ENCODE assay signal across 8 mouse cellular contexts in the genomic region with DNA sequence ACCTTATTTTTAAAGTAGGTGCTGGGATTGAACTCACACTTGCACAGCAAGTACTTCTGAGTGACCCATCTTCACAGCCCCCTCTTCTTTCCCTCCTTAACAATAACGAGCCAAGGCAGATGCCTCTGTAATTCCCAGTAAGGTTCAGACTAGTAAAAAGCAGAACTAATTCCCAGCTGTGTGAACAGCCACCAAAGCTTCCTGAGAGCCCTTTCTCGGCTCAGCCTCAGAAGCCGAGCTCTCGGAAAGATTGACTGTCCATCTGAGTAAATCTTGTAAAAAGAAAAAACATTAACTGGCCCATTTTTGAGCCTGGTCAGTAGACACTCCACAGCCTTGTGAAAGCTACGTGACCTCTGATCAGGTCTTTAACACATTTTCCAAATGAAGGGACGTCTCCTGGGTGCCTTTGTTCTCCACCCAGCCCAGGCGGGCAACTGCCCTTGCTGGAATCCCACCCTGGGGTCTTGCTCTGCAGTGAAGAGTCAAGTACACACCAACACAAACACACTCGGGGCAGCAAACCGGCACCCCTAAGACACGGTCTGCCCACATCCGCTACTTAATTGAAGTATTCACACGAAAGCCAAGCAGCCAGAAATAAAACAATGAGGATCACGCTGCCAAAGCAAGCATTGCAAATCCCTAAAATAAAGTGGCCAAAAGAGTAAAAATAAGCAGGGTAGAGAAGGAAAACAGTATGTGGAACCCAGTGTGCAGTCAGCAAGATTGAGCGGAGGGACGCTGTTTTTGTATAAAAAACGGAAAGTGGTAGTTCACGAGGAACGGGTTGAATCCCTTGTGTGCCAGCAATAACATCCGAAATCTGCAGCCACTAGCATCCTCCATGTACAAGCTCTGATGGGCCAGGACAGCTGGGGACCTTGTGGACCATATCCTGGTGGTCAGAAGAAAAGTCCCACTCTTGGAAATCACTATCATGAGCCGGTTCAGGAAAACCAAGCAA.
DNase-seq lines count a peak whose midpoint lies in the region; ATAC-seq and TF ChIP-seq lines count a peak whose summit lies in the region.

No protein-coding gene starts in this region.

- WGBS in lung, embryonic 15.5 days, result 55% methylated on average over 20 of the region's 20 CpGs
- 15% methylated on average over 20 of the region's 20 CpGs for WGBS in heart, adult 2 months
- WGBS in limb, embryonic 12.5 days, result 50% methylated on average over 20 of the region's 20 CpGs
- 75% methylated on average over 20 of the region's 20 CpGs for WGBS in small intestine, adult 2 months

- TF ChIP-seq POLR2A in heart, adult 2 months (IDR thresholded peaks at IDR 0.05; ENCODE audit: insufficient read depth, low read depth, low read length), result no peak
- TF ChIP-seq POLR2A in small intestine, adult 2 months (IDR thresholded peaks at IDR 0.05; ENCODE audit: low read depth, low read length), result no peak

- no peak overlapping the region for H3K4me3 ChIP-seq in lung, embryonic 15.5 days
- H3K4me3 ChIP-seq in heart, adult 2 months, result peak overlapping the region; percentile 20
- no peak overlapping the region for H3K4me3 ChIP-seq in limb, embryonic 12.5 days (replicated peaks)
- no peak overlapping the region for H3K4me3 ChIP-seq in small intestine, adult 2 months (ENCODE audit: low read depth, low read length)

- peaks cover 85% of the 10 kb centered on the region for H3K4me1 ChIP-seq in lung, embryonic 15.5 days
- H3K4me1 ChIP-seq in heart, adult 2 months (ENCODE audit: control insufficient read depth, insufficient read depth, low read length), result peaks cover 30% of the 10 kb centered on the region
- H3K4me1 ChIP-seq in limb, embryonic 12.5 days (replicated peaks), result peaks cover 53% of the 10 kb centered on the region
- H3K4me1 ChIP-seq in small intestine, adult 2 months (ENCODE audit: control insufficient read depth, insufficient read depth, insufficient read length, low read length), result peaks cover 17% of the 10 kb centered on the region

- peak overlapping the region; percentile 3; the same call in 1 of the 2 replicates for H3K27ac ChIP-seq in lung, embryonic 15.5 days
- peak overlapping the region; percentile 44 for H3K27ac ChIP-seq in heart, adult 2 months
- H3K27ac ChIP-seq in limb, embryonic 12.5 days, result peak overlapping the region; percentile 13; the same call in 1 of the 2 replicates
- peak overlapping the region; percentile 12; the same call in 1 of the 2 replicates for H3K27ac ChIP-seq in small intestine, adult 2 months (ENCODE audit: insufficient read depth, low read depth, low read length)

- TF ChIP-seq CTCF in heart, adult 2 months (IDR thresholded peaks at IDR 0.05), result no peak
- no peak for TF ChIP-seq CTCF in small intestine, adult 2 months (IDR thresholded peaks at IDR 0.05; ENCODE audit: extremely low read depth, insufficient read length, insufficient replicate concordance, low read depth, low read length)

- no peak for ATAC-seq in lung, embryonic 15.5 days (ENCODE audit: borderline replicate concordance, extremely low read depth, low FRiP score, low TSS enrichment)
- no peak for ATAC-seq in limb, embryonic 12.5 days (ENCODE audit: insufficient number of reproducible peaks, insufficient read depth, low FRiP score, low TSS enrichment, low read depth)

- H3K79me2 ChIP-seq in heart, adult 2 months (replicated peaks; ENCODE audit: control insufficient read depth, insufficient read depth, low read length), result peaks cover 5% of the 10 kb centered on the region

- no peak overlapping the region for H3K4me2 ChIP-seq in lung, embryonic 15.5 days
- H3K4me2 ChIP-seq in limb, embryonic 12.5 days, result peak overlapping the region; percentile 23; the same call in 1 of the 2 replicates

- H3K9ac ChIP-seq in lung, embryonic 15.5 days, result no peak overlapping the region
- peak overlapping the region; percentile 55 for H3K9ac ChIP-seq in heart, adult 2 months (ENCODE audit: low read depth, low read length)
- no peak overlapping the region for H3K9ac ChIP-seq in limb, embryonic 12.5 days (replicated peaks)

- intact Hi-C loops in heart, adult 2 months (cut with DNase I), result loop anchor here (2.0 to 5.0 kb wide), 3 partner anchors 15 to 80 kb away; a partner anchor contains a TSS

- H3K36me3 ChIP-seq in lung, embryonic 15.5 days, result peaks cover 2% of the 10 kb centered on the region; the same call in 1 of the 2 replicates
- H3K36me3 ChIP-seq in heart, adult 2 months (ENCODE audit: control insufficient read depth, insufficient read depth, low read length), result peaks cover 21% of the 10 kb centered on the region
- no peaks in the 10 kb centered on the region for H3K36me3 ChIP-seq in limb, embryonic 12.5 days
- H3K36me3 ChIP-seq in small intestine, adult 2 months (ENCODE audit: control insufficient read depth, insufficient read depth, low read length), result no peaks in the 10 kb centered on the region

- H3K27me3 ChIP-seq in lung, embryonic 15.5 days, result no peaks in the 10 kb centered on the region
- no peaks in the 10 kb centered on the region for H3K27me3 ChIP-seq in heart, adult 2 months (ENCODE audit: control insufficient read depth, insufficient read depth, low read length)
- no peaks in the 10 kb centered on the region for H3K27me3 ChIP-seq in limb, embryonic 12.5 days
- no peaks in the 10 kb centered on the region for H3K27me3 ChIP-seq in small intestine, adult 2 months (ENCODE audit: control insufficient read depth, insufficient read depth, low read length)

- no peak for DNase-seq in lung, postnatal 4 days
- DNase-seq in heart, adult 2 months, result peak; percentile 39 to 47
- DNase-seq in left cerebral cortex, adult 18-20 months (ENCODE audit: low spot score in 2 of 2), result no peak
- no peak for DNase-seq in spleen, adult 12 weeks (ENCODE audit: low spot score)
- no peak for DNase-seq in cerebellum, adult 9-10 months

- no peak for TF ChIP-seq EP300 in heart, adult 2 months (IDR thresholded peaks at IDR 0.05; ENCODE audit: insufficient read depth, low read depth, low read length)

- no peaks in the 10 kb centered on the region for H3K9me3 ChIP-seq in lung, embryonic 15.5 days
- no peaks in the 10 kb centered on the region for H3K9me3 ChIP-seq in limb, embryonic 12.5 days

Comparison
In these comparisons a context has a peak if more than half of its experiments do, and no peak if none do; other contexts are left out.
1. DNase-seq: peak in heart, adult 2 months (2 of 2); none in lung, postnatal 4 days (0 of 2), left cerebral cortex, adult 18-20 months (0 of 2), spleen, adult 12 weeks (single experiment) and cerebellum, adult 9-10 months (single experiment).
2. Peak in every context shown above with its lines, with median percentiles within 50 percentile points of each other: H3K27ac ChIP-seq.